Mouse (Mus musculus) urinary bladder, postnatal 4 days (tissue): Measurements from ENCODE around the gene Limch1.

ENCODE experiments used
- DNase-seq, 2 experiments: peaks; one replicate each; pipeline ENCODE4 v3.0.0; 2021 to 2022; ENCODE audit warnings: low spot score in 2 of 2

Limch1 gene

DNA sequence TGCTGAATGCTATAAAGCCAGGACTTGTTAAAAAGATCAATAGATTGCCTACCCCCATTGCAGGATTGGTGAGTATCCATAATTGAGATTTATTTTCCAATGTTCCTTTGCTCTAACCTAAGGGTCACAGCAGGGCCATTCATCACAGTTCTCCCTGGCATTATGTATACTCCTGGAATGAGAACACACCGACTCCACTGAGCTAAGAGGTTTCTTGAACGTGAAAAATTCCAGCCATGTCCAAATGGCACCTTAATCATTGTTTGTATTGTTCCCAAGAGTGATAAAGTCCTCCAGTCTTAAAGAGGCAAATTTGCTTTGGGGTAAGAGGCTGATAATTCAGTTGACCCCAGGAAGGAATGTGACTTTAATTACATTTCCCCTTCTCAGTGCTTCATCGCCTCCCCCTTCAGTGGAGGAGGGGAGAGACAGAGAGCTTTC lies 136.3 kb downstream of the Limch1 start:
- no peak for DNase-seq

DNA sequence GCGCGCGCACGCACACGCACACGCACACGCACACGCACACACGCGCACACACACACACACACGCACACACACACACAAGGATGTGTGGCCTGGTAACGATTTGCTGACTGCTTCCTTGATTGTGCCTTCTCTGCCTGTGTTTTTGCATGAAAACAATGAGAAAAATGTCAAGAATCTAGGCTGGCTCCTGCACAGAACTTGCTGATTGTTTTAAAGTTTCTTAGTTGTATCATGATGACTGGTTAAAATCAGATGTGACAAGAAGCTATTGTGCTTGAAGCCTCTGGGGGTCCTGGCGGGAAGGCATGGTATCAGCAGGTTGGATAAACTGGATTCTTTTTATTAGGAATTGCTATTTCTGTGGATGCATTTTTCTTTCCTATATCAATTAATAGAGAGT lies 137.1 kb downstream of the Limch1 start:
- DNase-seq = no peak

DNA sequence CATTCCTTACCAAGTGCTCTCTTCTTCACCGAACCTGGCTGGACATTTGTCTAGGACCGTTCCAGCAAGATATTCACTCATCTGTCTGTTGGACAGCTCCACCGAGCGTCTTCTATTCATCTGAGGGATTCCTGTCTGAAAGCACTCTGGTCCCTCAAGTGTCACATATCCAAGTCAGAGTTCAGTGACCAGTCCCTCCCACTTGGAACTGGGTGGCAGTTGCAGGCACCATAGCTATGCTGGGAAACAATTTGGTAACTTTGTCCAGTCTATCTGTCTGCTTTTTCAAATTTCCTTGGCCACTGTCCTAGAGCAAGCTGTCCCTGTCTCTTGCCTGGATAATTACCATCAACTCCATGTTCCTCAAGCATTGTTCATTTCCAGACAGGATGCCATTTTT lies 138.9 kb downstream of the Limch1 start:
- no peak for DNase-seq

DNA sequence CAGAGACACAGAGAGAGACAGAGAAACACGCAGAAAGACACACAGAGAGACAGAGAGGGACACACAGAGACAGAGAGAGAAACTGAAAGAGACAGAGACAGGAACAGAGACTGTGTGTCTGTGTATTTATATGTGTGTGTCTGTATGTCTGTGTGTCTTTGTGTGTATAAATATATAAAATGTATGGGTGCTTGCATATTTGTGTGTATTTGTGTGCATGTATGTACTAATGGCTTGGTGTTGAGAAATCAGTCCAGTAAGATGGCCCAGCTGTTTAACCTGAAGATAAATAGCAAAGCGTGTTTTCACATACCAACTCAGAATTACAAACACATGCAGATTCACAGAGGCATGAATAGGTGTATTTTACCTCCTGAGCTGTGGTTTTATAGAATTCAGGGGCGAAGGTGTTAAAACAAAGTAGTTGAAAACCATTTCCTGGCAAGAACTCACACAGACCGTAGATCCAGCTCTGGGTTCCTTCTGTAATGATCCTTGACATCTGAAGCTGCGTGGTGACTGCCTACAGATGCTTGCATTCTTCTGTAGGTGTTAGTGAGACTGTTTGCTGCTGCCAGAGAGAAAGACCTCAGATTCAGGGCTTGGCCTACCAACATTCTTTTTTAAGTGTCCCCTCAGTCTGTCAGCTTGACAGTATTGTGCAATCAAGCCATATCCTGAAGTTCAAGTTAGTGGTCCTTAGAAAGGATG lies 140.9 kb downstream of the Limch1 start:
- no peak for DNase-seq

DNA sequence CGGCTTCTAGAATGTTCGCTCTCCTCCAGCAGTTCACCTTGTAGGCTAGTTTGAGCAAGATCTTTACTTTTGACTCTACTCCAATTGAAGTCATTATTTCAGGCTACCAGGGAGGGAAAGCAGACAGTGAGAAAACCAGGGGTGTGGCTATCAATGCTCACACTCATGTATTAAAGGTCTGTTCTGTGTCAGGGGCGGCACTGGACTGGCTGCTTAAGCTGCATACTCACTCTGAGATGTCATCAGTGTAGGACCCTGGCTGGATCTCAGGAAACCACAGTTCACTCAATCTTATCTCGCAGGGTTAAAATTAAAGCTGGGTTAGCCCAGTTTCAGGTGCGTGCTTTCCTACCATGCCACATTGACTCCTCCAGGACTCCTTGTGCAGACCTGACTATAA lies 142.4 kb downstream of the Limch1 start:
- DNase-seq = no peak

DNA sequence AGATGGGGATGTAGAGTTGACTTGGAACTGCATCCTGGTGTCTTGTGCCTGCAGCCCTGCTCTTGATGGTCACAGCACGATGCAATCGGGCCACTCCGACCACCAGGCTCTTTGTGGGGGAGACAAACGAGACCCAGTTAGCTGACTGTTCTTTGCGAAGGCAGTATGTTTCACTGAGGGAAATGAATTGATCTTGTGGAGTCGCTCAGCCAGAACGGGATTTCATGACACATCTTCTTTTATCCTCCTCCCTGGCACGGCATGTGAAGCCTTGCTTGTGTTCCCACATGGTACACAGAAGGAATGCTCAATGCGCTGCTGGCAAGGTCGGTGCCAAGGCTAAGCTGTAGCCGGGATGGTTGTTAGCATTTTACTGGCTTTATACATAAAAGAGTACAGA lies 143.7 kb downstream of the Limch1 start:
- DNase-seq = no peak

DNA sequence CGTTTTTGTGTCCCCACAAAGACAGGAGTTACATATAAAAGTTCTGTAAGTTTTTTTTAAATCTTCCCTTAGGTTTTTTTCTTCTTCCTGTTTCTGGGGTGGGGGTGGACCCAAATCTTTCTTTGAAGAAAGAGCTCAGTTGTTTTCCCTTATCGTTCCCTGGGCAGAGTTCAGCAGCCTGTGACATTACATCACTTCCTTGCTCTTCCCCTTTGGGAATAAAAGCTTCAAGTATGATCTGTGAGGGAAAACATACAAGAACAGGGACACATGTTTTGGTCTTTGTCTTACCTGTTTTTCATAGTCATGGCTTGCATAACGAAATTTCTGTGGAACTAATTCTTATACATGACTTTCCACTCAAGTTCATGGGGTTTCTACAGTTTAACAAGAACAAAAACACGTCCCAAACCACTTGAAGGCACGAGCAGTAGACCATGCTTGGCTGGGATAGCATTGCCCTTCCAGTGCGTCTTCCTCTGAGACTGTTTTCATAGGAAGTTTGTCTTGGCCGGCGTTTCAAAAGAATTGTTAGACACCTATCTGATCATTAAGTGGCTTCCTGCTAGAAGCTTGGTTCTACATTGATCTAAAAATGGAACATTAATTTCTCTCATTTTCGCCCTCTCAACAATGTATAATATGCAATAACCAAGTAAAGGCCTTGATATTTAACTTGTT lies 150.0 kb downstream of the Limch1 start:
- DNase-seq = no peak

DNA sequence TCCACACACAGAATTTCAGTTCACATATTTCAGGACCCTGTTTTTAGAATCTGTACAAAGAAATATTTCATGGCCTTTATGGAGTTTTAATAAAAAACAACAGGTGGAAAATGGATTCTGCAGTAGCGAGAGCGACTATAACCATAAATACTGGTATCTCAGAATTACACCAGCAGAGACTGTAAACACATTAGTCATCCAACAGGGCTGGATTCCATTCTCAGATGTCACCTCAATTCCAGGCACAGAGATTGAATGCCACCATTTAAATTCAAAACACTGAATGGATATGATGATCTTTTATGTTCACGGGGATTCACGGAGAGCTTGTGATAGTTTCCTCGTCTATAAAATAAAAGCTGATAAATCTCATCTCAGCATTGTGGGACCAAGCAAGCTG lies 152.0 kb downstream of the Limch1 start:
- no peak for DNase-seq

DNA sequence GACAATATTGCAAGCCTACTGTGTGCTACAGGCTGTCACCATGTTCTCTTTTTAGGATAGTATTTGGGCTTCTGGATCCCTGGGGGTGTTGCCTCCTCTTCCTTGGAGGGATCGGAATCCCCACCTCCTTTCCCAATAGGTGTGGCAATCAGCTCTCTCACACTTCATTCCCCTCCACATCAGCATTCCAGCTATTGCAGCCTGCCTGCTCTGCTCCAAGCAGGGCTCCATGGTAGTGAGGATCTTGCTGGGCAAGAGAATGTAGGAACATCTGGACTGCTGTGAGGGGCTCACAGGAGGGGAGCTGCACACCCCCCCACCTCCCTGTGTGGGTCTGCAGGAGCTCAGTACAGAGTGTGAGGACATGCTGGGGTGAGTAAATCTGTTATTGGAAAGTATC lies 152.6 kb downstream of the Limch1 start:
- no peak for DNase-seq

DNA sequence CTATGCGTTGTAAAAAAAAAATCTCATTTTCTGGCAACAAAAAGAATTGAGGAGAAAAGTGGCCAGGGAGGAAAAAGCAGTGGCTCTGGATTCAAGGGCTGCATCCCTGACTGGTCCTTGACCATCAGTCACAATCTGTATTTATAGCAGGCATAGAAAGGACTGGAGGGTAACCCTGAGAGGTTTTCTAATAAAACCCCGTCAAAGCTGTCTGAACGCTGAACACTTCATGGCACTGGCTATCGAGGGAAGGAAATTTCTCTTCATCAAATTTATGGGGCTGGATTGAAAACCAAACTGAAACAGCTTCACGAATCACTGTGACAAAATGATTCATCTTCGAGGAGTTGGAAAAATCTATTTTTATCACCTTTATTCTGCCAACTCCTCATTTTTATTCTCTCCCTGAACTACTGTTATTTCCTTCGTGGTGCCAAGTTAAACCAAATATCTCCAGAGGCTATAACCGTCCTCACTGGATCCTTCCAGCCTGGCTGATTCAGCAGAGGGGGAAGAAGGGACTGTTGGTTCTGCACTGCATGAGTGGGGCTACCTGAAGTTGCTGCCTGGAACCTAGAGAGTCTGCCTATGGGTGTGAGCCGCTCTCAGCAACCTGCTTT lies 153.3 kb downstream of the Limch1 start:
- no peak for DNase-seq

DNA sequence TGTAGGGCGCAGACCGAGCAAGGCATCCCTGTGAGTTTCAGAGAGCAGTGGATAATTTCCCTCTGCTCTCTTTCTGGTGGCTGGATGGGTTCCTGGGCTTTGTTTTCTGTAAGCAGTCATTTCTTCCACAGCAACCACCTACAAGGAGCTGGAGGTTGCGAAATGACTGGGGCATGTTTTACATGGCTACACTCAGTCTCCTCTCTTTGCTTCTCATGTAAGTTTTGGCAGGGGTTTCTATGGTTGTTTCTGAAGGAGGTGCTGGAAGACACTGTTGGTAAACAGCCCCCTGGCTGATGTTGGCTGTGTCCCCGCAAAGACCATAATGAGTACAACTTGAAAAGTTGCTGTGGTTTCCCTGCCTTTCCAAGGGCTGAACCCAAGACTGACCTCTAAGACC lies 155.5 kb downstream of the Limch1 start:
- no peak for DNase-seq

DNA sequence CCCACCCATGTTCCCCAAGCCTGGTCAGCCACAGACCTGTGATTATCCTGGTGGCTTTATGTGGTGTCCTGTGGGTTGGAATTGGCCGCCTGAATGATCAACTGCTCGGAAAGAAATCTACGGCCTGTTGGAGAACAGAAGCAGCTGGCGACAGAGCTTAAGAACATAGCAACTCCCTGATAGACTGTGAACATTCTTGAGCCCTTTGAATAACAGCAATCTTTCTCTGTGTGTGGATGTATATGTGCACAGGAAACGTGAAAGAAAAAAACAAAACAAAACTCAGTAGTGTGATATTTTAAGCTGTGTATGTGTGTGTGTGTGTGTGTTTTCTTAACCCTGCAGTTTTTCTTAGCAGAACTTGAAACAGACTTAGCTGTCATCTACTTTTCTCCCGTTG lies 159.2 kb downstream of the Limch1 start:
- no peak for DNase-seq

DNA sequence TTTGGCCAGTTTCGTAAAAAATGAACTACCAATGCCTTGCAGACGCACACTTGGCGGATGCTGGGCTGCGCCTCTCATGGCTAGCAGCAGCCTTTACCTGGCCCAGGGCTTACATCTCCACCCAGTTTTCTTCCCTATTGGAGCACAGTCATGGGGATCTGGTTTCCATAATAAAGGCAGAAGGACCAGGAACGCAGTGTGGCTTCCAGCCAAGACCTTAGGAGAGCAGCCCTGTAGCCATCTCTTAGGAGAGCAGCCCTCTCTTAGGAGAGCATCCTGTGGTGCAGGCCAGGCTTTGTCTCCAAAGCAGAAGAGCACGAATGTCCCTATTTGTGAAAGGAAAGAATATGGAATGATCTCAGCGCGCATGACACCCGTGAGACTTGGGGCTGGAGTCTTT lies 163.3 kb downstream of the Limch1 start:
- no peak for DNase-seq

DNA sequence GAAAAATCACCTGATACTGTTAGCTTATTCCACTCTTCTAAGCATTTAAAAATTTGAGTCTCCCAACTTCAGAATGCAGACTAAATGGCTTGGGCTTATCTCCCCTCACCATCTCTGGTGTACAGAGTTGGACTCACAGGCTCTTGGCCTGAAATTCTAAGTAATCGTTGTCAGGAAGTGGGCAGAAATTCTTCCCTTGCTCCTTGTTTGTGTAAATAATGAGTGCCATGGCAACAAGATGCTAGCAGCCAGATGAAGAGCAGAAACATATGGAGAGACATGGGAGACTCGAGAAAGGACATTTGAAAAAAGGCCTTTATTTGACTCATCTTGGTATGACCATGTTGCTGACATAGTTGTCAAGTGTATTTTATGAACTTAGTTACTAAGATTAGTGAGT lies 164.3 kb downstream of the Limch1 start:
- DNase-seq = no peak

DNA sequence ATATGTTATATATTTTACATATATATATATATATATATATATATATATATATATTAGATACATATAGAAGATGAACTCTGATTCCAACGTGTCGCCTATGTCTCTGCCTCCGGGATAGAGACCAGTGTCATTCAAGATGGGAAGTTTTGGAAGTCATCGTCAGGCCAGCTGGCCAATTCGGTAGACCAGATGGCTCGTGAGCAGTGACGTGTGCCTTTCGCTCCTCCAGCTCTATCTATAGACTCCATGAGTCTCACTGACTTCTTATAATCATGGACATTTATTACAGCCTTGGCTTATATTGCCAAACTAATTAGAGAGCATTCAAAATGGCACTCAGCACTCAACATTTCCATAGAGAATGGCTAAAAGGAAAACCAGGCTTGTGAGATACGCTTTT lies 165.0 kb downstream of the Limch1 start:
- no peak for DNase-seq

DNA sequence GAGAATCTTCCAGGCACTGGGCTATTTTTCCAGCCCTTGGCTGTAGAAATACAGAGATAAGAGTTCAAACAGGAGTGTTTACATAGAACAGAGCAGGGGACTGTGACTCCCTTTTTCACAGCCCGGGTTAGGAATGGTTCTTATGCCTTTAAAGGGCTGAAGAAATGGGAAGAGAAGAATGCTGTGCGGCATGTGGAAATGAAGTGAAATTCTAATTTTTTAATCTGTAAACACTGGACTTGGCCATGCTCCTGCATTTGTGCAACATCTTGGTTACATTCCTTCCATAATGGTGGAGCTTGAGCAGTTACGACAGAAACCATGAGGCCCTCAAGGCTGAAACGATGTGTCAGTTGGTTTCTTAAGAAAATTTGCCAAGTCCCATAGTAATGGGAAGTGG lies 165.4 kb downstream of the Limch1 start:
- DNase-seq = no peak

DNA sequence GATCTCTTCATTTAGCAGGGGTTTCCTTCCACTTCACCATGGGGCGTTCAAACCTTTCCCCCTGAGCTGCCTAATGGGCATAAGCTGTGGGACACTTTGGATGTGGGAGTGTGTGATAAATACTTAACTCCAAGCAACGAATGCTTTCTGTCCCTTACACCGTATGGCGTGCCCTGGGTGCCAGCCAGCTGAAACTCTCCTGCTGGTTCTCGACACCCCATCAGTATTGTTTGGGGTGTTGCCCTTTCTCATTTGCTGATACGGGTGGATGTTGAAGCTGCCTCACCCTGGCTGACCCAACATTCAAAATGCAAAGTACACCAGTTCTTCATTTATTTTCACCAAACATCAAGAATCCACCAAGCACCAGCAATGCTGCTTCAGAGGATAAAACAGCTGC lies 168.2 kb downstream of the Limch1 start:
- no peak for DNase-seq

DNA sequence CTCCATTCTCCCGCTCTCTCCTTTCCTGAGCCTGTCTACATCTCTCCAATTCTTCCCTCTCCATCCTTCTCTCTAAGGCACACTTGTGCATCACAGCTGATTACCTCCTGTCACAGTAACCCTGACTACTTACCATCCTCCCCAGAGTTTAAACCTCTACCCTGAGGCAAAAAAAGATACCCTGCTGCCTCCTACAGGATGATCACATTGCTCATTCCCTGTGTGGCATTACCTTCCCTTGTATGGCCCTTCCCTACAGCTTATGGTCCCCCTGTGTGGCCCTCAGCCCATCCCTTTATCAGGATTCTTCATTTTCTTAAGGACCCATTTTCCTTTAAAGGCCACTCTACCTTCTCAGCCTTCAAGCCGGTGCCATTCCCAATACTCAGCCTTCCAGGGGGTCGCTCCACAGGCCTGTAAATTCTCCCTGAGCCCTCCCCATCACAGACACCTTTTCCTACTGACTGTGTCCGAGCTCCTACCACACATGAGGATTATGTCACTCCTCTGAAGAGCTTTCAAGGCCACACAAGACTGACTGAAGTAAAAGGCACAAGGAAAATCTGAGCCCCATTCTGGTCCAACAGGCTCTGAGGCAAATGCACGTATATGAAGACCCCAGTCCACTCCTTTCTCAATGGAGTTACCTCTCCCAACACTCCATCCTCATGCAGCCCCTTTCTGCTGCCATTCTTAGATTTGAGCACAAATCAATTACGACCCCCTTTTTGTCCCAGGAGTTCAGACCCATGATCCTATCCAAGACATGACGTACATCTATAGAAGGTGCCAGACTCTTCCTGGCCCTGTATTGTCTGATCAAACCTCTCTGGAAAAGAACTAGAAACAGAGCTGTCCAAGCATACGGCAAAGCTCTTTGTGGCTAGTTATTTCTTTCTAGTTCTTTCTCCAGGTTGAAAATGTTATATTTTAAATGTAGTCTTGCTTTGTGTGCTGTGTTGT lies 172.0 kb downstream of the Limch1 start:
- no peak for DNase-seq

DNA sequence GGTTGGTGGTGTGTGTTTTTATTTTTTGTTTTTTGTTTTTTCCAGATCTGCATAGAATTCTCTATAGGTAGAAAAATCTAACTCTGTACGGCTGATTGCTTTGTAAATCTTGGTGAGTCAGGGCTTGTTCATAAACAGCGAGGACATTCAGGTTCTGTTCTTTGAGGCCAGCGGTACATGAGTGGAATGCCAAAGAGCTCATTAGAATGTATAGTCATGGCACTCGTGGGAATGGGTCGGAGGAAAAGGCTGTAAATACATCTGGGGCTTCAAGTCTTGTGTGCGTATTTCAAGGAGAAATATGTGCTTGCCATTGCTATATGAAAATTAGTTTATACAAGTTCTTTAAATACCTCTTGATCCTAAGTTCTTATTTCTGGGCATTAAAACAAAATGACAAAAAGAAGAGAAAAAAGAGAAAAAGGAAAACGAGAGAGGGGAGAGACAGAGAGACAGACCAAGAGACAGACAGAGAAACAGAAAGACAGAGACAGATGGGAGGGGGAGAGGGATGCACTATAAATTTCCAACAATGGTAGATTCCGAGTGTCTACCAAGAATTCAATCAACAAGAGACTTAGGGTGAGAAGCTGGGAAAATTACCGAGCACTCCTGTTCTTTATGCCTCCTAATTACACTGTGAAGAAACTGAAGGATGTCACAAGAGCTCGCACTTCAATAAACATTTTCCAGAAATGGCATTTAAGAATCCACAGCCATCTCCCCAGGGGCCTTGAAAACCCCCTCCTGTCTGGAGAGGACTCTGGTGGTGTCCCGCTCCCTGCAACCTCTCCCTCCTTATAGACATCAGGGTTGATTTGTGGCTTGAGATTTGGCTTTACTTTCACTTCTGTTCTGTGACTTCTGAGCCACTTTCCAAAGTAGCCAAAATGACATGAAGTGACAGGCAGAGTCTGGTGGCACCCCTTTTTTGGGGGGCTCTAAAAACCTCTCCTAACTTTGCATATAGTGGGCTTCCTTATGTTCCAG lies 173.0 kb downstream of the Limch1 start:
- no peak for DNase-seq

DNA sequence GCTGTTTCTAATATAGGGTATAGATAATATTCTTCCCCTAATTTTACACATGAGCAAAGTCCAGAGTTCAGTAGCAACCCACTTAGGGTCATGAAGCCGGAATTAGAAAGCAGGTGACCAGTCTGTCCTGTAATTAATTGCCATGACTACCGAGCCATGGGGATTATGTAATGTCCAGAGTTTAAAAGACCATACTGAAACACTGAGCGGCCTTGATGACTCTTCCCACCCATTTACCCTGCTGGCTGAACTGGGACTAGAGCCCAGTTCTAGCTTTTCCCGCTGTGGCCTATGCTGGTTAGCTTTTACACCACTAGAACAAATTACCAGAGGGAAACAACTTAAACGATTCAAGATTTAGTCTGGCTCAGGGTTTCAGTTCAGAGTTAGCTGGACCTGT lies 177.0 kb downstream of the Limch1 start:
- DNase-seq = no peak

DNA sequence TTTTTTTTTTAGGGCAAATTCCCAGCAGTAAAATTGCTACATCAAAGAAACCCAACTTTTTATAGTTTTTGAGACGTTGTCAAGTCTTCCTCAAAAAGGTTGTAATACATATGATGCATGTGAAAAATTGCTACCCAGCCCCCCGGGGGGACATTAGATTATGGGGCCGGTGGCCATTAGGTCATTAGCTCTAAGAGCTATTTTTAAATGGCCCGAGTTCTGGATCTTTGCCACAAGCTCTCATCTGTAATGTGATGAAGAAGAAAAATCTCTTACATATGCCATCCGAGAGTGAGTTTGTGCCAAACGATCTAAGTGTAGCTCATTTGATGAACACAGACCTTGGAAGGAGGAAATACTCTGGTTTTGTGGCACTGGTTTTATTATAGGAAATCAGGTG lies 183.7 kb downstream of the Limch1 start:
- no peak for DNase-seq
